Mouse (Mus musculus): ENCODE measurements around the gene Trim31. TPM values are rescaled to one million over a fixed set of nuclear protein-coding genes. Genes with fewer than 3 reads are reported as not detected.

The Trim31 gene
- polyA plus RNA-seq, 1 experiment from 2014 or later = not detected

DNA sequence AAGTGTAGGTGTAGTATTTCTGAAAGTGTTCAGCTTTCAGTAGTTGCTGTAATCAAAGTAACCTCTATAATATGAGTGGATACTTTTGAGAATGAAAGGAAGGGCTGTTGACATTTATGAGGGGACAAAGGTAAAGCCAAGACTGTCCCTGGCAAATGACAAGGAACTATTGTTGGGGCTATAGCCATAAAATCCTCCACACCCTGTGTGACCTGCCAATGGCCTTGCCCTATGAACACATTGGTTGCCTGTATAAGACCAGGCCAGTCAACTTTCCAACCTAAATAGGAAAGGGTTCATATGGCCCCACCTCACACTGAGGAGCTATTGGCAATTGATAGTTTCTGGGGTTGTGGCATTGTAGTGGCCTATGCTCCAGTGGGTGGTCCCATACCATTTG is 853 bp upstream of the Trim31 start:
- ATAC-seq (ENCODE audit: insufficient number of reproducible peaks, low FRiP score) = no peak
- H3K27me3 ChIP-seq (replicated peaks) = 0 out of 2 replicates have a peak, but pooled peaks cover 6% of the 10 kb centered on the region

GRCm38 (mm10) chr17:36899376-36899775 is 1.5 kb downstream of the Trim31 start:
- 62% methylated on average over 4 of the region's 4 CpGs for WGBS

More for the DNA sequence above, 853 bp upstream of the Trim31 start:
- H3K9me3 ChIP-seq (replicated peaks) = no peaks in the 10 kb centered on the region
- no peak overlapping the region for H3K4me3 ChIP-seq
- H3K36me3 ChIP-seq = no peaks in the 10 kb centered on the region
- no peak overlapping the region for H3K9ac ChIP-seq
- H3K27ac ChIP-seq (ENCODE audit: poor library complexity, severe bottlenecking) = no peak overlapping the region
- no peak overlapping the region for H3K4me2 ChIP-seq
- no peaks in the 10 kb centered on the region for H3K4me1 ChIP-seq (replicated peaks)

GRCm38 (mm10) chr17:36900001-36900400 is 2.1 kb downstream of the Trim31 start:
- Histone ChIP-seq H3K9me3 (replicated peaks) (no peaks in the 10 kb centered on the region), H3K4me1 (replicated peaks) (no peaks in the 10 kb centered on the region), H3K36me3 (no peaks in the 10 kb centered on the region), H3K27ac (ENCODE audit: poor library complexity, severe bottlenecking) (no peak overlapping the region), H3K4me2 (no peak overlapping the region), H3K4me3 (no peak overlapping the region), H3K9ac (no peak overlapping the region), H3K27me3 (replicated peaks) (0 out of 2 replicates have a peak, but pooled peaks cover 6% of the 10 kb centered on the region)
- ATAC-seq (ENCODE audit: insufficient number of reproducible peaks, low FRiP score) = no peak
- 69% methylated on average over 5 of the region's 5 CpGs for WGBS

More at GRCm38 (mm10) chr17:36899376-36899775, 1.5 kb downstream of the Trim31 start:
- no peaks in the 10 kb centered on the region for H3K4me1 ChIP-seq (replicated peaks)
- no peaks in the 10 kb centered on the region for H3K9me3 ChIP-seq (replicated peaks)
- H3K4me2 ChIP-seq = no peak overlapping the region
- H3K36me3 ChIP-seq = no peaks in the 10 kb centered on the region
- no peak overlapping the region for H3K4me3 ChIP-seq
- H3K9ac ChIP-seq = no peak overlapping the region
- H3K27me3 ChIP-seq (replicated peaks) = 0 out of 2 replicates have a peak, but pooled peaks cover 6% of the 10 kb centered on the region
- no peak overlapping the region for H3K27ac ChIP-seq (ENCODE audit: poor library complexity, severe bottlenecking)
- no peak for ATAC-seq (ENCODE audit: insufficient number of reproducible peaks, low FRiP score)

DNA sequence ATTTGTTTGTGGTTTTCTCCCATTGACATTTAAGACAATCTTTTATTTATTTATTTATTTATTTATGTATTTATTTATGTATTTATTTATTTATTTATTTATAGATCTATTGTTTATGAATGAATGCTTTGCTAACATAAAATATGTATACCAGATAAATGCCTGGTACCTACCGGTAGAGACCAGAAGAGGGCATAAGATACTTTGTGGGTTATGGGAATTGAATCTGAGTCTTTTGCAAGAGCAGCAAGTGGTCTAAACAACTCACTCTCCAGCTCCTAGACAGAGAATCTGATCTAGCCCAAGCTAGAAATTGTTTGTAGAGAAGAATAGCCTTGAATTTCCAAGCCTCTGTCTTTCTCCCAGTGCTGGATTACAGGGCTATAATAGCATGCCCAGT is 2.8 kb downstream of the Trim31 start:
- 23% methylated on average over 1 of the region's 1 CpGs for WGBS
- no peak overlapping the region for H3K4me2 ChIP-seq

GRCm38 (mm10) chr17:36903651-36904050 is 5.7 kb downstream of the Trim31 start:
- Histone ChIP-seq H3K27ac (ENCODE audit: poor library complexity, severe bottlenecking) (no peak overlapping the region), H3K36me3 (no peaks in the 10 kb centered on the region), H3K9me3 (replicated peaks) (no peaks in the 10 kb centered on the region), H3K4me2 (no peak overlapping the region), H3K27me3 (replicated peaks) (peaks cover 10% of the 10 kb centered on the region; the same call in 1 of the 2 replicates), H3K9ac (no peak overlapping the region), H3K4me3 (no peak overlapping the region), H3K4me1 (replicated peaks) (no peaks in the 10 kb centered on the region)
- WGBS = 65% methylated on average over 3 of the region's 3 CpGs
- no peak for ATAC-seq (ENCODE audit: insufficient number of reproducible peaks, low FRiP score)

More for the DNA sequence above, 2.8 kb downstream of the Trim31 start:
- no peaks in the 10 kb centered on the region for H3K9me3 ChIP-seq (replicated peaks)
- H3K4me3 ChIP-seq = no peak overlapping the region
- H3K36me3 ChIP-seq = no peaks in the 10 kb centered on the region
- H3K9ac ChIP-seq = no peak overlapping the region
- no peak overlapping the region for H3K27ac ChIP-seq (ENCODE audit: poor library complexity, severe bottlenecking)
- ATAC-seq (ENCODE audit: insufficient number of reproducible peaks, low FRiP score) = no peak
- no peaks in the 10 kb centered on the region for H3K4me1 ChIP-seq (replicated peaks)
- 0 out of 2 replicates have a peak, but pooled peaks cover 6% of the 10 kb centered on the region for H3K27me3 ChIP-seq (replicated peaks)

DNA sequence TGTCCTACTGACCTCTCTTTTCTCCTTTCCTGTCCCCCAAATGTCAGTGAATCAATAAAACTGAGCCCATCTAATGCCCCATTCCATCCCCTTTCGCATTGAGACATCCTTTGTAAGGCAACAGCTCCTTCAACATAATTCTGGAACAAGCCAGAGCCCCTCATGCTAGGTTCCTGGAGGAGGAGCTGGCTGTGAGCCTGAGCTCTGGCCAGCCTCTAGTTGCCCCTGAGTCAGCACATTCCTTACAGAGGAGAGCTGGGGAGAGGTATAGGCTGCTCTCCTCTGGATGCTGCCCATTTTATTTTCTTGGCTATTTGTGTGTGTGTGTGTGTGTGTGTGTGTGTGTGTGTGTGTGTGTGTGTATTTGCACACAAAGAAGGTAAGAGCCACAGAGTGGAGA is 10.3 kb downstream of the Trim31 start:
- Histone ChIP-seq H3K4me3 (no peak overlapping the region), H3K4me1 (replicated peaks) (no peaks in the 10 kb centered on the region), H3K4me2 (no peak overlapping the region), H3K9ac (no peak overlapping the region), H3K27ac (ENCODE audit: poor library complexity, severe bottlenecking) (no peak overlapping the region), H3K36me3 (no peaks in the 10 kb centered on the region), H3K9me3 (replicated peaks) (no peaks in the 10 kb centered on the region), H3K27me3 (replicated peaks) (peaks cover 4% of the 10 kb centered on the region)
- 48% methylated on average over 1 of the region's 1 CpGs for WGBS
- ATAC-seq (ENCODE audit: insufficient number of reproducible peaks, low FRiP score) = no peak

DNA sequence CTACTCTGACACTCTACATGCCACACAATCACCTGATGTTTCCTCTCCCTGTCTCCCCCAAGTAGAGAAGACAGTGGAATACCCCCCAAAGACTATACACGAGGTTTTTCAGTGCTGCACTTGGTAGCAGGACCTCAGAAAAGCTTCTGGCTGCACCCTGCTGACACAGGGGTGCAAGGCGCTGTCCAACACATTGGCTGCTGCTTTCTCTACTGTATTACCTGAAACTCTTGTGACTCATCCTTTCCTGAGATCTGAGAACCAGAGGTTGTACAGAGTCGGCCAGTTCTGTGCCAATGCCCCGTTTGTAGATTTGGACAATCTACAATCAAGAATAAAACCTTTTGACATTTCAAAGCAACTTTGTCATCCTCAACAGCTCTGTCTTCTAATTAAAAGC is 11.9 kb downstream of the Trim31 start:
- ATAC-seq (ENCODE audit: insufficient number of reproducible peaks, low FRiP score) = no peak
- Histone ChIP-seq H3K9ac (no peak overlapping the region), H3K9me3 (replicated peaks) (no peaks in the 10 kb centered on the region), H3K4me3 (no peak overlapping the region), H3K4me2 (no peak overlapping the region), H3K27ac (ENCODE audit: poor library complexity, severe bottlenecking) (no peak overlapping the region), H3K36me3 (no peaks in the 10 kb centered on the region), H3K4me1 (replicated peaks) (no peaks in the 10 kb centered on the region), H3K27me3 (replicated peaks) (peaks cover 4% of the 10 kb centered on the region)
- WGBS = 48% methylated on average over 4 of the region's 4 CpGs

GRCm38 (mm10) chr17:36912031-36912430 is 14.1 kb downstream of the Trim31 start:
- no peak for ATAC-seq (ENCODE audit: insufficient number of reproducible peaks, low FRiP score)
- WGBS = 67% methylated on average over 2 of the region's 2 CpGs
- no peaks in the 10 kb centered on the region for H3K9me3 ChIP-seq (replicated peaks)
- no peaks in the 10 kb centered on the region for H3K36me3 ChIP-seq
- H3K4me1 ChIP-seq (replicated peaks) = no peaks in the 10 kb centered on the region
- peaks cover 4% of the 10 kb centered on the region for H3K27me3 ChIP-seq (replicated peaks)
- no peak overlapping the region for H3K4me2 ChIP-seq
- no peak overlapping the region for H3K4me3 ChIP-seq
- H3K27ac ChIP-seq (ENCODE audit: poor library complexity, severe bottlenecking) = no peak overlapping the region
- no peak overlapping the region for H3K9ac ChIP-seq

DNA sequence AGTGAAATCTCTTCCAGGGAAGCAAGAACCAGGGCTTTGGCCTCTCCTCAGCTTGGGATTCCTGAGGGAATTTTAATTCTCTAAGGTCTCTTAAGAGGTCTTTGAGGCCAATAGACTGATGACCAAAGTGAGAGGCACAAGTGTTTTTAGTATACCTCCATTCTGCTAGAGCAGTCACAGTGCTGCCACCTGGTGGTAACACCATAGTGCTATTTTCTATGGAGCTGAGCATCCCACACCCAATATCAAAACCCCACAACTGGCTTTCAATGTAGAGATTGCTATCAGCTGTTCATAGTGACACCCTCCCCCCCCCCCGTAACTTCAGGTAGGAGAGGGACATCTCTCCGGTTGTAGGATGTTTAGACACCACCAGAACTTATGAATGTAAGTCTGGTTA is 16.2 kb downstream of the Trim31 start:
- H3K4me1 ChIP-seq (replicated peaks) = no peaks in the 10 kb centered on the region
- no peaks in the 10 kb centered on the region for H3K36me3 ChIP-seq
- H3K4me2 ChIP-seq = no peak overlapping the region
- 4% methylated on average over 2 of the region's 2 CpGs for WGBS
- H3K4me3 ChIP-seq = no peak overlapping the region
- no peak overlapping the region for H3K27ac ChIP-seq (ENCODE audit: poor library complexity, severe bottlenecking)
- no peaks in the 10 kb centered on the region; the same call in 1 of the 2 replicates for H3K27me3 ChIP-seq (replicated peaks)
- H3K9me3 ChIP-seq (replicated peaks) = no peaks in the 10 kb centered on the region
- ATAC-seq (ENCODE audit: insufficient number of reproducible peaks, low FRiP score) = no peak
- H3K9ac ChIP-seq = no peak overlapping the region

DNA sequence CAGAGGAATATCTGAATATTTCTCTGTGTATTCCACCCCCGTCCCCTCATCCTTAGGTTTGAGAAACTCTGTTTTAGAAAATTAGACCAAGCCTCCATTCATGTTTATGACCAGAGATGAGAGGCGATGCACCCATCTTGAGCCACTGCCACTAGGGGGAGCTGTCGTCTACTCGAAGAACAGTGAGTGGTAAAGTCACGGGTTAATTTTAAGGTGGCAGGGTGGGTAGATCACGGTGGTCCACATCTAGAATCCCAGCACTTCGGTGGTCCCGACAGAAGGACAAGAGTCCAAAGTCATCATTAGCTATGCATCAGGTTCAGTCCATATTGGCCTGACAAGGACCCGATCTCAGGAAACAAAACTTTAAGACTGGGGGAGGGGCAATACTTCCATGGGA is 17.2 kb downstream of the Trim31 start:
- no peak overlapping the region for H3K27ac ChIP-seq (ENCODE audit: poor library complexity, severe bottlenecking)
- H3K36me3 ChIP-seq = no peaks in the 10 kb centered on the region
- no peak overlapping the region for H3K4me3 ChIP-seq
- ATAC-seq (ENCODE audit: insufficient number of reproducible peaks, low FRiP score) = no peak
- H3K27me3 ChIP-seq (replicated peaks) = no peaks in the 10 kb centered on the region; the same call in 1 of the 2 replicates
- no peak overlapping the region for H3K9ac ChIP-seq
- H3K4me1 ChIP-seq (replicated peaks) = no peaks in the 10 kb centered on the region
- H3K4me2 ChIP-seq = no peak overlapping the region
- 10% methylated on average over 9 of the region's 9 CpGs for WGBS
- H3K9me3 ChIP-seq (replicated peaks) = no peaks in the 10 kb centered on the region

- H3K9ac ChIP-seq = no peak overlapping the region
- WGBS = 43% methylated on average over 15 of the region's 15 CpGs
- no peak overlapping the region for H3K4me3 ChIP-seq
- H3K4me1 ChIP-seq (replicated peaks) = no peaks in the 10 kb centered on the region
- H3K4me2 ChIP-seq = no peak overlapping the region
- H3K36me3 ChIP-seq = no peaks in the 10 kb centered on the region
- ATAC-seq (ENCODE audit: insufficient number of reproducible peaks, low FRiP score) = no peak
- 0 out of 2 replicates have a peak, but pooled peaks cover 3% of the 10 kb centered on the region for H3K27me3 ChIP-seq (replicated peaks)
- no peaks in the 10 kb centered on the region for H3K9me3 ChIP-seq (replicated peaks)
- no peak overlapping the region for H3K27ac ChIP-seq (ENCODE audit: poor library complexity, severe bottlenecking)
These were observed 22.3 kb downstream of the Trim31 start for GRCm38 (mm10) chr17:36920239-36920638.

- H3K4me2 ChIP-seq = no peak overlapping the region
- 0 out of 2 replicates have a peak, but pooled peaks cover 8% of the 10 kb centered on the region for H3K27me3 ChIP-seq (replicated peaks)
- 85% methylated on average over 4 of the region's 4 CpGs for WGBS
- H3K4me1 ChIP-seq (replicated peaks) = no peaks in the 10 kb centered on the region
- no peak overlapping the region for H3K27ac ChIP-seq (ENCODE audit: poor library complexity, severe bottlenecking)
- H3K4me3 ChIP-seq = no peak overlapping the region
- no peak overlapping the region for H3K9ac ChIP-seq
- H3K9me3 ChIP-seq (replicated peaks) = no peaks in the 10 kb centered on the region
- no peaks in the 10 kb centered on the region for H3K36me3 ChIP-seq
- ATAC-seq (ENCODE audit: insufficient number of reproducible peaks, low FRiP score) = no peak
These were observed 24.8 kb downstream of the Trim31 start for GRCm38 (mm10) chr17:36922715-36923114.

All from heart, embryonic 12.5 days (tissue).